Mouse (Mus musculus): Measurements from ENCODE around the gene Pank1.

- no peak for TF ChIP-seq CTCF (IDR thresholded peaks at IDR 0.05; ENCODE audit: extremely low read depth, insufficient read depth, insufficient read length, insufficient replicate concordance)
- no peak for TF ChIP-seq POLR2A (IDR thresholded peaks at IDR 0.05; ENCODE audit: low read depth, low read length)
Observed at GRCm38 (mm10) chr19:34856021-34856651, 23.1 kb downstream of the Pank1 start.
